Mouse (Mus musculus) thymus, postnatal 36 days (tissue): Measurements from ENCODE around the gene Gm17018.

Source experiments
- DNase-seq, 2 experiments: peaks; one replicate each; pipeline ENCODE4 v3.0.0; 2022; ENCODE audit warnings: mixed read lengths in 2 of 2

Gm17018 gene

DNA sequence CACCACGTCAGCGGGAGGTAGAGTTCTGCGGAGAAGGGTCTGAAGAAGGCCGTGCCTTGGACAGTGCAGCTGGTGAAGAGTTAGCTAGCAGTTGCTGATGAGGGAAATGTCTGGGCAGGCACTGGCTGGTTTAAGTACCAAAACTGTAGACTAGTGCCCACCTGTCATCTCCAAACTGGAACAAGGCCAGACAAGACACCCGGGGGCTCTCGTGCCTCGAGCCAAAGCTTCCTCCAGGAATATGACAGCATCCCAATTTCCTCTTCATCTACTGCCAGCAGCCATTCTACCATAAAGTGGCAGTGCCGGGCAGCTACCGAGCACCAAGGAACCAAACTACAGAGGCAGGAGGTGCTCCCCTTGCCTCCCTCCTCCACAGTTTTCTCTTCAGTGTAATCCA, 32.5 kb downstream of the Gm17018 start:
- no peak for DNase-seq

DNA sequence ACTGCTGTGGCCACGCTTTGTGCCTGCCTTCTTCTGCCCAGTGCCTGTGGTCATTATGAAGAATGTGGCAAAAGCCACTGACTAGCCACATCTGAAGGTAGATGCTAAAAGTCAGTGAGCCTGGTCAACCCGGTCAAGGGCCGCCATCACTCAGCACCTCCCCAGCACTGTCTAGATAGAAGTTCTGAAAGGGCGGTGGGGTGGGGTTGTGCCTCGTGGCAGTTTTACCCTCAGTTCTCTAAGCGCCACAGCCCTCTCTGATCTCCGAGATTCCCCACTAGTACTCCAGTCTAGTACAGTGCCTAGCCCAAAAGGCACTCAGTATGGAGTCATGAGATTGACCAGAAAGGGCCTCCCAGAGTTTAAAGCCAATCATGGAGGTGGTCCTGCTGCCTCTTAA, 33.7 kb downstream of the Gm17018 start:
- no peak for DNase-seq

DNA sequence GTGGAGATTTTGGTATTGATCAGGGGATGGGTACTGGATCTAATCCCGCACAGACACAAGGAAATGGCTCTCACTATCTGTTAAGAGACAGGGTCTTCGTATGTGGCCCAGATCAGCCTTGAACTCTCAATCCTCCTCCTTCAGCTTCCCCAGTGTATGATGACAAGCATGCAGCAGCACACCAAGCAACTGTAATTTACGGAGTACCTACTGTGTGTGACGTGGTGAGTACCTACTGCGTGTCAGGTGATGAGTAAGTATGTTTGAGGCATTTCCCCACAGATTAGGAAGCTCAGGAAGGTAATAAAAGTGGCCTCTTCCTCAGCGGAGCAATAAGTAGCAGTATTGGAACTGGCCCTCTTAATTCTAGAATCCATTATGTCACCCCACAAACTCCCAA, 35.1 kb downstream of the Gm17018 start:
- DNase-seq, result no peak

DNA sequence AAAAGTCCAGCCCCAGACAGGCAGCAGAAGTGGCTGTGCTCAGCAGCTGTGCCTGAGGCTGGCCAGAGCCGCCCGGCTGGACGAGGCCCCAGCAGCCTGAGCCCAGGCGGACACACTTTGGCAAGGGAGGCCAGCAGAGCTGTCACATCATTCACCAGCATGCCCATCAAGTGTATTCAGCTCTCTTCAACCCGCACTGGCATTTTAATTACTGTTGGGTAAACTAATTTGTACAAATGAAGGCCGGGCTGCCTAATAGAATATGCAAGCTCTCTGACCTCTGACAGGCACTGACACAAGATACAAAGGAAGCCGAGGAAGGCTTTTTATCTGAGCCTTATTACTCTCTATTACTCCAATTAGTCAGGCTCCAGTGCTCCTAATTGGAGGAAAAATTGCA, 35.6 kb downstream of the Gm17018 start:
- DNase-seq, result no peak

DNA sequence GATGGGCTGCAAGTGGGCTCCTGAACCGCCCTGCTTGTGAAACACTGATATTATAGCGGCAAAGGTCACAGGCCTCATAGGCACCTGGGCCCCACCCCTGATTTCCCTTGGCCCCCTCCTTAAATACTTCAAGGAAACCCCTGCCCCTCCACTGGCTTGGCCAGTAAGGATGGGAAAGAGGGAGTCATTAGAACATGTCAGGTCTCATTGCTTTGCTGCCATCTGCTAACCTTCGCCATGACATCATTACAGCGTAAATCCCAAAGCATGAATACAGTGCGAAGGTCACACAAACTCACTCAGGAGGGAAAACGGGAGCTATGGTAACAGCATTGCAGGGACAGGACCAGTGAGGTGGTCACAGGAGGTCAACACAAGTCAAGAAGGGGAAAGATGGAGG, 36.0 kb downstream of the Gm17018 start:
- DNase-seq, result no peak

DNA sequence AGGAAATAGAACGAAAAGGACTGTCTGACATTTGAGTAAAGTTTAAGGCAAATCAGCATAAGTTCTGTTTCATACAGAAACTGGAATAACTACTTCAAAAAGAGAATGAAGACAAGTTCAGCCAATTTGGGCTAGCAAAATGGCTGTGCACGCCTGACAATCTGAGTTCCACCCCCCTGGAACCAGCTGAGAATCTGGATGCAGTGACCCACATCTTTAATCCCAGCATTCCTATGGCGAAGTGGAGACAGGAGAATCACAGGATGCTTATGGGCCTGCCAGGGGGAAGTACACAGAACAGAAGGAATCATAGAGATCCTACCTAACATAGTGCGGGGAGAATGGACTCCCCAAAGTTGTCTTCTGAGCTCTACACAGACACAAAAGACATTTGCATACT, 36.7 kb downstream of the Gm17018 start:
- no peak for DNase-seq

DNA sequence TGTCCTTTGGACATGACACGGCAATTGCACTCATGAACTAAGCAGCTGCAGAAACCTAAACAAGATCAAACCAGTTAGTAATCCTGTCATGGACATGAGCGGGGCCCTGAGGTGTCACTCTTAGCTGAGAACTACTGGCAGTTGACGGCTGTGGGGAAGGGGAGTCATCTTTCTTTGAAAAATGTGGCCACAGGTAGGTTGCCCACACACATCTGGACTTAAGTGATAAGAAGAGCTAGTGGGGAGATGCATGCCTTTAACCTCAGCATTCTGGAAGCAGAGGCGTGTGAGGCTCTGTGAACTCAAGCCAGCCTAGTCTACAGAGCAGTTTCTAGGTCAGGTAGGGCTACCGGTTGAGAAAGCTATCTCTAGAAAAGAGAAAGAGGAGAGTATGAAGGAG, 42.2 kb downstream of the Gm17018 start:
- no peak for DNase-seq

DNA sequence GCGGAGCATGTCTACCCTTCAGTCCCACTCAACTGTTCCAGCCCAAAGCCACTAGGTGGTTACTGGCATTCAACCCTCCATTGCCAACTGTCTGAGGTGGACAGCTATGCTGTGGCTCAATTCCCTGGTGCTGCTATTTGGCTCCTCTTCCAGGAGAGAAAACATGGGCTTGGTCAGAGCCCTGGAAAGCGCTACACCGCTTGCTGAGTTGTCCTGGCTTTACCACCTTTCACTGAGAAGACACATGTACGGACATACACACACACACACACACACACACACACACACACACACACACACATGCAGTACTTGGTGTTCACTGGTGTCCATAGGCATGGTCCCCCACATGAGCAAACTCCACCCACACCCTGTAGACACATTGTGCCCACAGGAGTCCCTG, 46.3 kb downstream of the Gm17018 start:
- no peak for DNase-seq

DNA sequence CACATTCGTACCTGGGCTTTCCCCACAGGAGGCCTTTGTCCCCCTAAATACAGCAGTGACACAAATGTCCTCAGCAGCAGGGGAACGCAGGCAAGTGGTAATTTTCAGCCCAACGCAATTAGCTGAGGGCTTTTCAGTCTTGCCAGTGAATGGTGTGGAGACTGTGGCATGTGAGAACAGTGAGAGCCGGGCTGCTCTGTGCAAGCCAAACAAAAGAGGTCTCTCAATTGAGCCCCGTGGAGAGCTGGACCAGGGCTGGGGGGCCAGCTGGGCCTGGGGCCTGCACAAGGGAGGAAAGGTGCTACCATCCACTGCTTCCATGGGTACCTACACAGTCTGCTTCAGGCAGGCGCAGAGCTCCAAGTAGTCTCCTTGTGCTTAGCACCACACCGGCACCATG, 47.1 kb downstream of the Gm17018 start:
- DNase-seq, result no peak

DNA sequence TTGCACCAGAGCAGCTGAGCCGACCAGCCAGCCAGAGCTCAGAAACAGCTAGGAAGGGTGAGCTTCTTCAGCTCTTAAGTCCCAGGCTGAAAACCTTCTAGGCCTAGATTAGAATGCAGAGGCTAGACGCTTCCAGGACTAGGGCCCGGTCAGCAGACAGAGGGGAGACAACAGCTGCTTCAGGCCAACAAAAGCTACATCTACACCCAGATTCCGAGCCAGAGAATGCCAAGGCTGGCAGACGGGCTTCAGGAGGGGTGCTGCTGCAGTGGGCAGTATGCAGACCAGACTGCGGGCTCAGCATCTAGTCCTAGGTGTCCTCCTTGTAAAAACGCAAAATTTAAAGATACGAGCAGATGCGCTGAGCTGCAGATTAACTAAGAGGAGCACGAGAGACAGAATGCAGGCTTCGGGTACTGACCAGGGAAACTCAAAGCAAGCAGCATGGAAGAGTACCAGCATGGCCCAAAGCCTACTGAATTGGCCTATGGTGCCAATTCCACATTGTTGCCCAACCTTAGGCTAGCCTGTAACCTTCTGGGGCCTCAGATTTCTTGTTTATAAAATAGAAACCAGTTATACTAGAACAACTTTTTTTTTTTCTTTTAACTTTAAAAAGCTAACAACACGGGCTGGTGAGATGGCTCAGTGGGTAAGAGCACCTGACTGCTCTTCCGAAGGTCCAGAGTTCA, 48.4 kb downstream of the Gm17018 start:
- DNase-seq, result no peak

DNA sequence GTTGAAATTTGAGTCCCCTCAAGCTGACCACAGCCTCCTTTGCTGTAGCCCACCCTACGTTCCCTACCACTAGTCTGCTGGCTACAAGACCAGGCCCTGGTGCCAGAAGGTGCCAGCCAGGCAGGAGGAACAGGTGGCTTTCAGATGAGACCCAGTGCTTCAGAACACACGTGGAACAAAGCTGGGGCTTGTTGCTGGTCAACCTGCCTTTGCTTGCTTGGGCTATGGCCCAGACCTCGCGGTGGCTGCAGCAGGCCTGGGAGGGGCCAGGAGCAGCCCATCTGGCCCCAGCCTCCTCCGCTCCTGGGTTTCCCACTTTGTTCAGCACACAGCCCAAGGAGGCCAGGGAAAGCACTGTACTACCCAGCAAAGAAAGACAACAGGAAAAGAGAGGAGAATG, 50.4 kb downstream of the Gm17018 start:
- DNase-seq, result no peak

DNA sequence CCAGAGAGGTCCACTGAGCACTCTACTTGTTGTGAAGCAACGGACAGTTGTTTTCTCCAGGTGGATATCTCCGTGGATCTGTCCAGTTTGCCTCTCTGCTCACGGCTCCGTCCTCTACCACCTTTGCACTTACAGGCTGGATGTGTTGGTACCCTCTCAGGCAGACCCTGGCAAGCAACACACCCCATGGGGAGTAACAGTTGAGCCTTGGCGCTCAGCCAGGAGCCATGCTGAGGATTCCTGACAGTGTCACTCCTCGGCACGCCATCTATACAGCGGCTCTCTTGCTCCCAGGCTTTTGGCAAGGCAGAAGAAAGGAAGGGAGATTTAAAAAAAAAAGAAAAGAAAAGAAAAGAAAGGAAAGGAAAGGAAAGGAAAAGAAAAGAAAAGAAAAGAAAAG, 54.0 kb downstream of the Gm17018 start:
- no peak for DNase-seq

DNA sequence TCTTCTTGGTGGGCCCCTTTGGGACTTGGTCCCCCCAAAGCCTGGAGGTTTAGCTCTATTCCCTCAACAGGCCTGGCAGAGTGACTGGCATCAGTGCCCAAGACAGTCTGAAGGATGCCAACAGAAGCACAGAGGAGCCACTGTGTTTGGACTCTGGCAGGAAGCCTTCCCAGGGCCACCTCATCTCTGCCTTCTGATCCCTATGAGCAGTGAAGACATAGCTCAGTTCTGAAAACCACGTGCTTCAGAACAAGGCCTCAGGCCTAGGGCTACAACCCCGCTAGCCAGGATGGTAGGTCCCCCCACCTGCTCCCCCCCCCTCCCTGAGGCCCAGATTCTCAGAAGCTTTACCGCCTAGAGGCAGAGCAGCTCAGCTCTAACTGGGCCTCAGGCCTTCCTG, 54.5 kb downstream of the Gm17018 start:
- DNase-seq, result no peak

DNA sequence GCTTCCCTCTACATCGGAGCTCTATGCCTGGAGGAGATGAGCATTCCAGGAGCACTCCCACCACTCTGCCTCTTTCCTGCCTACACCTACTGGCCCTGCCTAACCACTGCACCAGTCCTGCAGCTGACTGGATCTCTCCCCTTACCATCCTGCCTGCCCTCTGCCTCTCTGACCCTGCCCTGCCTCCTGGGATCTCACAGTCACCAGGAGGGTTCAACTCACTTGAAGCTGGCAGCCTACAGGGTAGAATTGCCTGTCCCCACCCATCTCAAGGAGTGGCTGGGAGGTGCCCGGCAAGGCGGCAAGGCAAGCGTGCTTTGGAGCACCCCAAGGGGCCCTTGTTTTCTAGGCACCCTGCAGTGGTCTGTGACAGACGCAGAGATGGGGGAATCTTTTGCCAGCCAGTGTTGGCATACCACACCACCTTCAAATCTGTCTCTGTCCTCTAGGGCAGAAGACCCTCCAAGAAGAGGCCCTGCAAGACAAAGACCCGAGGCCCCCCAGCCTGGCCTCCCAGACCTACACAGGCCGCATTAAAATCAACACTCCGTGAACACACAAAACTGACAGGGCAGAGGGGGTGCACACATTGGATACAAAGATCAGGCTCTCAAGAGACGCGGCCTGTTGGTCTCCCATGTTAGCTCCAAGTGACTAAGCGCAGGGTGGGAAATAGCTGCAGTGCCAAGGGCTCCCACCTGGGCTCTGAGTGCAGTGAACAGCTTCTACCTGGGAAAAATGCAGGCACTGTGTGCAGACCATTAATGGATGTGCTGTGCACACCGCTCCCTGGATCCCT, 55.2 kb downstream of the Gm17018 start:
- DNase-seq, result no peak

DNA sequence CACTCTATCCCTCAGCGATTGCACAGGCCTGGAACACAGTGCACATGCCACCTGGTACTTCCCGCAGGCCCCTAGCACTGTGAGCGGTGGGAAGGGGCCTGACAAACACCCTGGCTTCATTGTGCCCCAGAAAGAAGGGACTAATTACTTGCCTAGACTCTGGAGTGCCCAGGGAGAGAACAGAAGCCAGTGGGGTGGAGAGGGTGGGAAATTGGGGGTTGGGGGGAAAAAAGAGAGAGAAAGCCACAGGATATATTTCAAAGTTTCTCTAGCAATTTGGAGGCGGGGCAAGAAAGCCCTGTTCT, 55.8 kb downstream of the Gm17018 start:
- DNase-seq, result no peak

DNA sequence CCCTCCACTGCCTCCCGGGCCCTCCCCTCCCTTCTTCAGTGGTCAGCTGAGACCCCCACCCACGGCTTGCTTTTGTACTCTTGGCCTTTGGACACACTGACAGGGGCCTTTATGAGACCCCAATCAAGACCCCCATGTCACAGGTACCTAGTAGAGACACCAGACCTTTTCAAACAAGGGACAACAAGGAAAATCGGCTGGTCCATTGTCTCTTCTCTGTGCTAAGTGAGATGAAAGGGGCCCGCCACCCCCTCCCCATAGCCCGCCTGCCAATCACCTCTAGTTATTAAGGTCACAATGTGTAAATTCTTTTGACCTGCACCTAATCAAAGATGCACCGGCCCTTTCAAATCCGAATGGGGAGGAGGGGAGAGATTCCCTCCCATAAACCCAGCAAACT, 56.3 kb downstream of the Gm17018 start:
- DNase-seq, result no peak

DNA sequence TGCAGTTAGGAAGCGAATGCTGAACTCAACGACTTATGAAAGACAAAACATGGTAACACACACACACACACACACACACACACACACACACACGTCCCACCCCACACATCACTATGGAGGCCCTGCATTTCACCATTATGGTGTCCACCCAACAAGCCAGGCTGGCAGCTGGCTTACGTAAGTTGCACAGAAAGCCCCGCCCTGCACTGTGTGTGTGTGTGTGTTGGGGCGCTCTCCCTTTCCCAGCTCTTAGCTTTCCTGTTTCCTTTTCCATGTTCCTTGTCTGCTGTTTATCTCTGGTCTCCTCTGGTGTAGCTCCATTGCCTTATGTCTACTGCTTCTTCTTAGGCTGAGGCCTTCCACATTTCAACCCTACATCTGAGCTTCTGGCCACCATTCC, 57.8 kb downstream of the Gm17018 start:
- no peak for DNase-seq

DNA sequence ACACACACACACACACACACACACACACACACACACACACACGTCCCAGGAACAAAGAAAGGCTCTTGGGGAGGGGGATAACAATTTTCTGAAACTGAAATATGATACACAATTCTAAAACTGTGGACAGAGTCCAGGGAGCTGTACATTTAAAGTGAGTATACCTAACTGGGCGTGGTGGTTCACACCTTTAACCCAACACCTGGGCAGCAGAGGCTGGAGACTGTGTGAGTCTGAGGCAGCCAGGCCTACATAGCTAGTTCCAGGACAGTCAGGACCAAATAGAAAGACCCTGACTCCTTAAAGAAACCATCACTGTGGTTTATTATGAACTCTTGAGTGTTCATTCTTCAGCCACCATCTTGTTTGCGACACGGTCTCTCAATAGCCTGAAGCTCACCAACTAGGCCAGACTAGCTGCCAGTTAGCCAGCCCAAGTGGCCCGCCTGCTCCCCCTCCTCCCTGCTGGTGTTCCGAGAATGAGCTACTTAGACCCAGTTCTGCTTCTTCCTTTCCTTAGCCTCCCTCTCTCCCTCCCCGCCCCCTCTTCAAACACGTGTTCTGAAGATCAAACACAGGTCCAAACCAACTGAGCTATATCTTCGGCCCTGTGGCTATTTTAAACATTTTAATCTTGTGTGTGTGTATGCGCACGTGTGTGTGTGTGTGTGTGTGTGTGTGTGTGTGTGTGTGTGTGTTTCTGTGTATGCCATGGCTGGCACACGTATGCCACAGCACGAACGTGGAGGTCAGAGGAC, 59.5 kb downstream of the Gm17018 start:
- DNase-seq, result no peak

DNA sequence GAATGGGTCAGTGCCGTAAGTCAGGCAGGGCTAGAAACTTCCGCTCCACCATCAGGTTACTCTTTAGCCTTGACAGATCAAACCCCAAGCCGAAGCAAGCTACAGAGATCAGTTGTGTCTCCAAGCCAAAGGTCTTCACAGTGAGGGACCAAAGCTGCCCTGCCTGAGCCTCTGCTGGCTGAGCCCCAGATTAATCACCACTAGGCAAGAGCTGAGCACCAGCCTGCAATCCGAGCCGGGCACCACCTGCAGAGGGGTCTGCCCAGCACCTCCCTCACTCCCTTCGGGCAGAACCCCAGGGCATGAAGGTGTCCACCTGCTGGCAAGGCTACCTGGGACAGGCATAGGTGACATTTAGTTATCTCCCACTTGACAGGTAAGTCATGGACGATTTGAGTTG, 60.6 kb downstream of the Gm17018 start:
- DNase-seq, result no peak

DNA sequence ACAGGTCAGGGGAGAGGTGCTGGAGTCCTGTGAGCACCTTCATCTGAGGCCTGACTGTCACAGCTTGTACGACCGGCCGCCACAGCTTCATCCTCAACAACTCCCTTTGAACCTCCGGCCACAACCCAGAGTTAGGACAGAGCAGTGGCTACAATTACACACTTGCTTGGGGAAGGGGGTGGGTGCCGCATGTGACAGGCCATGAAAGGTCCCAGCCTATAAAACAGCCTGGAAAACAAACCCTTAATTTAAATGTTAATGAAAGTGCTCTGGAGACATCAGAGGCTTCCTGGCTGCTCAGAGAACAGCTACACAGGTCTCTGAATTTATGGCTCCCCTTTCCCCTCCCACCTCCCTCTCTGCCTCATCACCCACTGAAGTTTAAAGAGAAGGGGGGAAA, 61.7 kb downstream of the Gm17018 start:
- DNase-seq, result no peak

DNA sequence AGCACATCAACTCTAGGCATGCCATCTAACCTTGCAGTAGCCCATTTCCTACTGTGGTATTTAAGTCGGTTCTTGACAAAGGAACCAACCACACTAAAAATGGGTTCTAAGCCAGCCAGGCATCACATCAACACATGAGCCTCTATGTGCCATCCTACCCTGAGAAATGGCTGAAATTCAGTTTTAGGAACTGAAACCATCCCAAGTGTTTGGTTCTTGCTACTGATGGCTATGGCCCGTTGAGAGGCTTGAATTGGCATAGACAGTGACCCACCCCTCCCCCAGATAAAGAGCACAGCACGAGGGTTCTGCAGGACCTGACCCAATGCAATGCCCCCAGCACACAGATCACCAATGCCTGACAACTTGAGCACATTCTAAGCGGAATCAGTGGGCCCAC, 63.3 kb downstream of the Gm17018 start:
- no peak for DNase-seq

DNA sequence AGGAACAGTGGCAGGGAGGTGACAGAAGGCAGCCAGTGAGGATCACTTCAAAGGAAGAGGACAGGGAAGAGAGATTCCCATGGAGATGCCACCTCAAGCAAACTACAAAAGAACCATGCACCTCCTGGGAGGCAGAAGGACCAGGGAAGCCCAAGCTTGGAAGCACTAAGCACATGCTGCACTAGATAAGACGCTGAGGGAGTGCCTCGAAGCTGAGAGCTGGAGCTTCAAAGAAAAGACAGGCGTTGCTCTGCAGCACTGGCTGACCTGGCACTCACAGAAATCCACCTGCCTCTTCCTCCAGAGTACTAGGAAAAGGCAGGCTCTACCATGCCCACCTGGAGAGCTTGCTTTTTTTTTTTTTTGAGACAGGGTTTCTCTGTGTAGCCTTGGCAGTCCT, 66.6 kb downstream of the Gm17018 start:
- DNase-seq, result no peak

DNA sequence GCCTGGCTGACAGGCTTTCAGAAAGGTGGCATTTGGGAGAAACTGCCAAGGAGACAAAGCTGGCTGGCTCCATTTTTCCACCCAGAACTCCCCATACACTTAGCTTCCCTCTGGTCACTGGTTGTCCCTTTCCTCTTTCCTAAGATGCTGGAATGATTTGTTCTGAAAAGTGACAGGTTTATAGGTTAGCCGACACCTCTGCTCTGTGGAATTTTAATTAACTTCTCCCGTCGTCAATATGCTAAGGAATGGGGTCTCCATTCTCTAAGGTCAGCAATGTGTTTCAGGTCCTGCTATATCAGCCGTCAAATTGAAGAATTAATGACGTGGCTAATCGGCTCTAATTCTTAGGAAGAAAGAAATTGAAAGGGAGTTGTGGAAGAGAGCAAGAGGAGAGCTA, 68.2 kb downstream of the Gm17018 start:
- no peak for DNase-seq

DNA sequence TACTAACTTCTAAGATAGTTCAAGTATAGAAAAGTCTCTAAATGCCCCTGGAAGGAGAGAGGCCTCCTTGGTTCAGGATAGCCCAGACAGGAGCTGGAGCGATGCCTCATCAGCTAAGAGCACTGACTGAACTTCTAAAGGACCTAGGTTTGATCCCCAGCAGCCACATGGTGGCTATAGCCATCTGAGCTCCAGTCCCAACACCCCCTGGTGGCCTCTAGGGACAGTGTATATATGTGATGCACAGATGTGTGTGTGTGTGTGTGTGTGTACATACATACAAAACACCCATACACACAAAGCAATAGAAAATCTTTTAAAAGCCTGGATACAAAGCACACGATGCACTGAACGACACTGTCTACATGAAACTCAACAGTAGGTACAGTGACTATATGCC, 68.8 kb downstream of the Gm17018 start:
- peak; percentile 34 to 44 for DNase-seq
